Mouse (Mus musculus) heart, postnatal 0 days (tissue): ENCODE measurements around the gene Rab11a.

ENCODE experiments used
- CTCF ChIP-seq: IDR thresholded peaks from 2 replicates; pipeline ENCODE4 v1.5.1; 2016; ENCODE audit warnings: antibody characterized with exemption, control low read depth, low read depth
- EP300 ChIP-seq: IDR thresholded peaks from 2 replicates; pipeline ENCODE4 v1.6.1; 2016; ENCODE audit warnings: antibody characterized with exemption, low read depth

DNA sequence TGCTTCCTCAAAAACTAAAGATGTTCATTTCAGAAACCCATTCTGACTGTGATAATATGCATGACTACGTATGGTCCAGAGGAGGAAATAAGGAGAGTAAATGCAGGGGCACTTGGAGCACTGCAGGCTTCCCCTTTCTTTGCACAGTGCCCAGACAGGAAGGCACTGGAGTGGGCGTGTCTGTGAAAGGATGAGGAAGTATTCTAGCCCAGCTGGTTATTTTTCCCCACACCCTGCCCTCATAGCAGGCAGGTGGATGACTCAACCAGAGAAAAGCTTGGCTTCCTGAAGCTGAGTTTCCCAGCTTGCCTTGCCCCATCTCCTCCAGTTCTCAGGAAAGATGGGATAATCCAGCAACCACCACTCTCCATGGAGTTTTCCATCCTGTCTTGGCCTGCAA, 34.6 kb downstream of the Rab11a start:
- no peak for TF ChIP-seq CTCF
- no peak for TF ChIP-seq EP300
